Mouse (Mus musculus): ENCODE data around the gene Mettl21e. TPM values are rescaled to one million over a fixed set of nuclear protein-coding genes. Genes with fewer than 3 reads are reported as not detected.
"Not testable (repeated sequence)": the region's sequence is repeated elsewhere in the genome, so short reads cannot be mapped to it uniquely, and the experiment has no call there.

Mettl21e gene
- 0.21 and 0.41 TPM in 2 replicates for polyA plus RNA-seq (2015; fragmentation: Nextera tagmentation; extraction: Ambion mirVana)

DNA sequence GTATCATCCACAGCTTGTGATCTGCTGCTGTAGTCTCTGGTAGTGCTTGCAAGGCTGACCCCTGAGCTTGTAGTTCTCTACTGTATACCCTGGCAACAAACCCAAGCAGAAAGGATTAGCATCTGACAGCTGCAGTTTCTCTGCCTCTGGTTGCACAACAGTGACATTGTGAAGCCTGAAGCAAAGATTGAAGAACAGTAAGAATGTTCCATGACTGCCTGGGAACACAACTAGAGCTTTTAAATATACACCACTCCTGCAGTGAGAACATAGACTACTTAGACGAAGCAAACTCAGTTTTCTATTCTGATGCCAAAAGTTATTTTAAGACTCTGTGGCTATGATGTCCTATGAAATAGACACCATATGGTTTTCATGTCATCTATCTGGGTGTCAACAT is at the start of gene Mettl21e:
TSS of gene Mettl21e (minus strand) at position 86 of the 400 bp plus-strand sequence.
- no peaks in the 10 kb centered on the region for H3K36me3 ChIP-seq (ENCODE audit: control insufficient read depth, insufficient read depth)
- H3K27me3 ChIP-seq (ENCODE audit: control insufficient read depth, insufficient read depth, low read length): no peaks in the 10 kb centered on the region
- no peak within 1 kb of the TSS for H3K4me2 ChIP-seq (ENCODE audit: low read depth, low read length)
- no peak within 1 kb of the TSS for H3K4me3 ChIP-seq (ENCODE audit: low read length)
- WGBS: 26% methylated on average over 1 of the region's 1 CpGs
- peaks cover 7% of the 10 kb centered on the region; the same call in 1 of the 2 replicates for H3K4me1 ChIP-seq (ENCODE audit: control insufficient read depth, insufficient read depth, low read length)
- no peaks in the 10 kb centered on the region for H3K9me3 ChIP-seq (replicated peaks; ENCODE audit: control insufficient read depth, low read length)
- peak within 1 kb of the TSS; percentile 35; the same call in 1 of the 2 replicates for H3K27ac ChIP-seq (ENCODE audit: low read length)
- no peak within 1 kb of the TSS for H3K9ac ChIP-seq (ENCODE audit: low read length)
- ATAC-seq (replicated peaks; ENCODE audit: extremely low read depth, insufficient read depth, low FRiP score): 0 out of 2 replicates have a peak, but pooled peaks have one; percentile 28

DNA sequence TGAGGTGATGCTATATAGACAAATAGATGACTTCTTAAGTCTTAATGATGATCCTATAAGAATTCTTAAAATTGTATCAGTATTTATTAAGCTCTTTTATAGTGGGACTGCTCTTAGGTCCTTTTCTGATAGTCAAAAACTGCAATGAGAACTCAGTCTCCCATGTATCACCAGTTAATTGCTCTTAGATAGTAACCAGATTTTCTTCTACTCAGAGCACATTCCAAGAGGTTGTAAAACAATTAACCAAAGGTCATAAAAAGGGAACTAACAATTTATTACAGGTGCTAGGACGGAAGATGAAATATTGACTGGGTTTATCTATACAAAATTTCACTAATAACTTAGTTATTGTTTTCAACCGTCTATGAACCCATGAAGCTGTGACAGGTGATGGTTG is 21.7 kb upstream of the Mettl21e start:
- not testable (repeated sequence) for H3K27me3 ChIP-seq (ENCODE audit: control insufficient read depth, insufficient read depth, low read length)

DNA sequence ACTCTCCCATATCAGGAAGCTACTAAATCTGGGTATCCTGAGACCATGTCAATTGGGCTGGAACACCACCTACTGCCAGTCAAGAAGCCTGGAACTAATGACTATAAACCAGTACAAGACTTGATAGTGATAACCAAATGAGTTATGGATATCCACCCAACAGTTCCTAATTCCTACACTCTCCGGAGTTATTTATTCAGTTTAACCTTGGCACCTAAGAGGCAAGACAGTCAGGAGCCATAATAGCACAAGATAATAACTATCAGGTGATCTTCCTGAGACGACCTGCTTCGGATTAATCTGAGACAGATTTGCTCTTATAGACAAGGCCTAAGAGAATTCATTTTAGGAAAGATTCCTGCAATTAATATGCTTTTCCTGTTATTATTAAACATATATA is 21.2 kb upstream of the Mettl21e start:
- no peak for ATAC-seq (replicated peaks; ENCODE audit: extremely low read depth, insufficient read depth, low FRiP score)
- no peak overlapping the region for H3K4me2 ChIP-seq (ENCODE audit: low read depth, low read length)
- no peaks in the 10 kb centered on the region for H3K27me3 ChIP-seq (ENCODE audit: control insufficient read depth, insufficient read depth, low read length)
- H3K4me3 ChIP-seq (ENCODE audit: low read length): no peak overlapping the region
- no peak overlapping the region for H3K27ac ChIP-seq (ENCODE audit: low read length)
- no peaks in the 10 kb centered on the region for H3K9me3 ChIP-seq (replicated peaks; ENCODE audit: control insufficient read depth, low read length)
- no peak overlapping the region for H3K9ac ChIP-seq (ENCODE audit: low read length)
- no peaks in the 10 kb centered on the region for H3K4me1 ChIP-seq (ENCODE audit: control insufficient read depth, insufficient read depth, low read length)
- no peaks in the 10 kb centered on the region for H3K36me3 ChIP-seq (ENCODE audit: control insufficient read depth, insufficient read depth)
- 82% methylated on average over 3 of the region's 3 CpGs for WGBS

More for the DNA sequence above, 21.7 kb upstream of the Mettl21e start:
- not testable (repeated sequence) for H3K27ac ChIP-seq (ENCODE audit: low read length); H3K4me2 ChIP-seq (ENCODE audit: low read depth, low read length); H3K4me3 ChIP-seq (ENCODE audit: low read length); H3K36me3 ChIP-seq (ENCODE audit: control insufficient read depth, insufficient read depth); H3K4me1 ChIP-seq (ENCODE audit: control insufficient read depth, insufficient read depth, low read length); ATAC-seq (replicated peaks; ENCODE audit: extremely low read depth, insufficient read depth, low FRiP score); H3K9ac ChIP-seq (ENCODE audit: low read length); H3K9me3 ChIP-seq (replicated peaks; ENCODE audit: control insufficient read depth, low read length)
- 72% methylated on average over 2 of the region's 2 CpGs for WGBS

DNA sequence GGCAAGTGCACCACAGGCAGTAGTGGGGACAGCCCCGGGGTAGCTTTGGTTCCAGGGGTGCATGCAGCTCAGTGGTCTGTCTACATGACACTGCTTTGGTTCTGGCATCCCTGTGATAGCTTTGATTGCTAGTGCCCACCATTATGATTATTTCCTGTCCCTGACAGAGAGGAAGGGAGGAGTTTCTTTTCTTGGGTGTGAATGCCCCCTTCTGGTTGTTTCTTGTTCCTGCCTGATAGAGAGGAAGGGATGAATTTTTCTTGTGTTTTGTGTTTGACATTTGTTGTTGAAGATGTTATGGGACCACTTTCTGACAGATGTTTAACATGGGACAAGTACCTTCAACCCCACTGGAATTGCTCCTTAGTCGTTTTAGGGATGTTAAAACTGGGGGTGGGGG is 18.5 kb upstream of the Mettl21e start:
- WGBS: 77% methylated on average over 2 of the region's 2 CpGs
- Histone ChIP-seq H3K36me3 (ENCODE audit: control insufficient read depth, insufficient read depth) (no peaks in the 10 kb centered on the region), H3K27ac (ENCODE audit: low read length) (no peak overlapping the region), H3K27me3 (ENCODE audit: control insufficient read depth, insufficient read depth, low read length) (no peaks in the 10 kb centered on the region), H3K4me2 (ENCODE audit: low read depth, low read length) (no peak overlapping the region), H3K9me3 (replicated peaks; ENCODE audit: control insufficient read depth, low read length) (no peaks in the 10 kb centered on the region), H3K9ac (ENCODE audit: low read length) (no peak overlapping the region), H3K4me1 (ENCODE audit: control insufficient read depth, insufficient read depth, low read length) (no peaks in the 10 kb centered on the region), H3K4me3 (ENCODE audit: low read length) (no peak overlapping the region)
- ATAC-seq (replicated peaks; ENCODE audit: extremely low read depth, insufficient read depth, low FRiP score): no peak

DNA sequence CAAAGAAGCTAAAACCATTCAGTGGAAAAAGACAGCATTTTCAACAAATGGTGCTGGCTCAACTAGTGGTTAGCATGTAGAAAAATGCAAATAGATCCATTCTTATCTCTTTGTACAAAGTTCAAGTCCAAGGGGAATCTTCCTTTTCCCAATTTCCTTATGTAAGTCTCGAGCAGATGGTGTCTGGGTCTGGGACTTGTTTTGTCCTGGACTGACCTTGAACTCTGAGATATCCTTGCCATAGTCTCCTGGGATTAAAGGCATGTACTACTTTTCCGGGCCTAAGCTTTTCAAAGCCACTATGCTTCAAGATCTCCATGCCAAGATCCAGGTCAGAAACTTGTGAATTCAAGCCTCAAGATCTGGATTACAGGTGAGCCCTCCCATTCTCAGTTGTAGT is 16.6 kb upstream of the Mettl21e start:
- no peak for ATAC-seq (replicated peaks; ENCODE audit: extremely low read depth, insufficient read depth, low FRiP score)
- no peak overlapping the region for H3K4me3 ChIP-seq (ENCODE audit: low read length)
- no peak overlapping the region for H3K9ac ChIP-seq (ENCODE audit: low read length)
- H3K4me2 ChIP-seq (ENCODE audit: low read depth, low read length): no peak overlapping the region
- H3K9me3 ChIP-seq (replicated peaks; ENCODE audit: control insufficient read depth, low read length): no peaks in the 10 kb centered on the region
- WGBS: 54% methylated on average over 2 of the region's 2 CpGs
- no peaks in the 10 kb centered on the region for H3K36me3 ChIP-seq (ENCODE audit: control insufficient read depth, insufficient read depth)
- no peaks in the 10 kb centered on the region for H3K4me1 ChIP-seq (ENCODE audit: control insufficient read depth, insufficient read depth, low read length)
- no peaks in the 10 kb centered on the region for H3K27me3 ChIP-seq (ENCODE audit: control insufficient read depth, insufficient read depth, low read length)
- no peak overlapping the region for H3K27ac ChIP-seq (ENCODE audit: low read length)

DNA sequence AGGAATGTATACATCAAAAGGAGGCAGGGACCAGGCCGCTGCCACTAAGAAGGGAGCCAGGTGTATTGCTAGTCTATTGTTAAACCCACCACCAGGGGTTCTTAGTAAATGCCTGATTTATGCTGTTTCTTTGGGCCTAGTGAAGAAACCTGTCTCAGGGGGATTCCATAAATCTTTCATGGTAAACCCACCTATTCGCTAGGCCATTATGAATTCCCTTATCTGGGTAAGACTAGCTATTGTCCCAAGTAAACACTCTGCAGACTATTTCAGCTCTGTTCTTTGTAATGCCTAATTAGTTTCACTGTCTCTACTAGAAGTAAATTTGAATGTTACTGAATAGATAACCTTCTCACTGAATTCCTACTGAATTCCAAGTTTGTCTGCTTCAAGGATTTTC is 15.8 kb upstream of the Mettl21e start:
- not testable (repeated sequence) for H3K36me3 ChIP-seq (ENCODE audit: control insufficient read depth, insufficient read depth); H3K4me1 ChIP-seq (ENCODE audit: control insufficient read depth, insufficient read depth, low read length); H3K9ac ChIP-seq (ENCODE audit: low read length); ATAC-seq (replicated peaks; ENCODE audit: extremely low read depth, insufficient read depth, low FRiP score); H3K4me3 ChIP-seq (ENCODE audit: low read length); H3K27me3 ChIP-seq (ENCODE audit: control insufficient read depth, insufficient read depth, low read length); H3K27ac ChIP-seq (ENCODE audit: low read length); H3K4me2 ChIP-seq (ENCODE audit: low read depth, low read length); H3K9me3 ChIP-seq (replicated peaks; ENCODE audit: control insufficient read depth, low read length)
- WGBS: 89% methylated on average over 2 of the region's 2 CpGs

DNA sequence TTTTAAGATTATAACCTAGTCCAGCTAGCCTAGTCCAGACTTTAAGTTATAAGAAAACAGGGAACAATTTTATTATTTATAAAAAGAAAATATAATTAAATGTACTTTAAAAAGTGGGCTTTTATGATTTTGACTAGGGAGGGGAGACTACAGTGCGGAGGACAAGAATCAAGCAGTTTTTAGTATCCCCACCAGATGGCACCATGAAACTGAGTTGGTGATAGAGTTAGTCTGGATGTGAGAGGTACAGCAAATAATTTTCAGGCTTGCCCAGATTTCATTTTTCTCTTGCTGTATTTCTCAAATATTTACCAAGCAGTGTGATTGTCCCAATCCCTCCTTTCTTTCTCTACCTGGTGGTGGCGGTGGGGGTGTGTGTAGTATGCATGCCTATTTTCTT is 10.3 kb upstream of the Mettl21e start:
- no peaks in the 10 kb centered on the region for H3K4me1 ChIP-seq (ENCODE audit: control insufficient read depth, insufficient read depth, low read length)
- ATAC-seq (replicated peaks; ENCODE audit: extremely low read depth, insufficient read depth, low FRiP score): no peak
- 53% methylated on average over 2 of the region's 2 CpGs for WGBS
- no peaks in the 10 kb centered on the region for H3K36me3 ChIP-seq (ENCODE audit: control insufficient read depth, insufficient read depth)
- no peak overlapping the region for H3K27ac ChIP-seq (ENCODE audit: low read length)
- H3K9me3 ChIP-seq (replicated peaks; ENCODE audit: control insufficient read depth, low read length): no peaks in the 10 kb centered on the region
- no peaks in the 10 kb centered on the region for H3K27me3 ChIP-seq (ENCODE audit: control insufficient read depth, insufficient read depth, low read length)
- H3K4me2 ChIP-seq (ENCODE audit: low read depth, low read length): no peak overlapping the region
- H3K4me3 ChIP-seq (ENCODE audit: low read length): no peak overlapping the region
- no peak overlapping the region for H3K9ac ChIP-seq (ENCODE audit: low read length)

DNA sequence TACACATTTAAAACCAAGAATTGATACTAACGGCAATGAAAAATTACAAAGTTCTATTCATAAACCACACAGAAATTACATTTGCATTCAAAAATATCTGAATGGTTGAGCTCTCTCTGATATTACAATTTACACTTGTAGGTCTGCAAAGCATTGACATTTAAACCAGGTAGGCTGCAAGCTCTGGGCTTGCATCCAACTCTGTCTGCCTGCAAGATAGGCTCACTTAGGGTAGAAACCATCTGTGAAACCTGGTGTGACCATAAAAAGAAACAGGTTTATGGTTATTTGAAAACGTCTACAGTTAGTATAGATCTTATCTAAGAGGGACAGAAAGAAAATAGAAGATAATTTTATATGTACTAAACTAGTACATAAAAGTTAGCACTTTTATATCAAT is 1.6 kb downstream of the Mettl21e start:
- no peaks in the 10 kb centered on the region for H3K36me3 ChIP-seq (ENCODE audit: control insufficient read depth, insufficient read depth)
- H3K27ac ChIP-seq (ENCODE audit: low read length): no peak overlapping the region
- peaks cover 7% of the 10 kb centered on the region; the same call in 1 of the 2 replicates for H3K4me1 ChIP-seq (ENCODE audit: control insufficient read depth, insufficient read depth, low read length)
- 0 out of 2 replicates have a peak, but pooled peaks have one; percentile 37 for ATAC-seq (replicated peaks; ENCODE audit: extremely low read depth, insufficient read depth, low FRiP score)
- H3K9ac ChIP-seq (ENCODE audit: low read length): no peak overlapping the region
- WGBS: 44% methylated on average over 2 of the region's 2 CpGs
- H3K4me2 ChIP-seq (ENCODE audit: low read depth, low read length): no peak overlapping the region
- H3K4me3 ChIP-seq (ENCODE audit: low read length): no peak overlapping the region
- H3K9me3 ChIP-seq (replicated peaks; ENCODE audit: control insufficient read depth, low read length): no peaks in the 10 kb centered on the region
- no peaks in the 10 kb centered on the region for H3K27me3 ChIP-seq (ENCODE audit: control insufficient read depth, insufficient read depth, low read length)

DNA sequence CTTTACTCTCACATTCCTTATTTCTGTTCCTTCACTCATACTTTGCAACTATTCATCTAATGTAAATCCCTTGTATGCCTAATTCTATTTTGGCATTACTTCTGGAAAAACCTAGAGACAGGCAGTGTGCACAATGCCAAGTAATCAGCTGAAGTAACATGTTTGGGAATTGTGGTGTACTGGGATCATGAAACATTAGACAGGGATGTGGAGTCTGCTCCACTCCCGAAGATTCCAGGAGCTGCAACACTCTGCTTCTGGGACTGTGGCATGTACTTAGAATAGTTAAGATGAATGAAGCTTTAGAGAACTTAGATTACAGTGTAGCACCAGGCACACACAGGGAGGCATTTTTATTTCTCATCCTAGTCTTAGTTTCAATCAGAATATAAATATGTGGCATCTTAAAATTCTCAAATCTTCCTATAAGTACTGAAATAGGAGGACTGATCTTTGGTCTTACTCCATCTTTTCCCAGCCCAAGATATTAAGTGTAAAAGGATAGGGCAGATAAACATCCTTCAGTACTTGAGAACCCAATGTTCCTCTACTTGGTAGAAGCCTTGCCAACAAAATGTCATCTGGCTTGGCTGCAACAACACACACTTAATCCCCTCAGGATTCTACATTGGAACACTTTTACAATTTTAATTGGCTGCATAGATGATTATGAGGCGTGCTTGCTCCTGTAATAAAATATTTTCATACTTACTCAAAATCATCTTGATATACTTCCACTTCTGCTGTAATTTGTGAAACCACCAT is 2.2 kb downstream of the Mettl21e start:
- 23% methylated on average over 2 of the region's 2 CpGs for WGBS
- Histone ChIP-seq H3K27me3 (ENCODE audit: control insufficient read depth, insufficient read depth, low read length) (no peaks in the 10 kb centered on the region), H3K4me1 (ENCODE audit: control insufficient read depth, insufficient read depth, low read length) (peaks cover 7% of the 10 kb centered on the region; the same call in 1 of the 2 replicates), H3K36me3 (ENCODE audit: control insufficient read depth, insufficient read depth) (no peaks in the 10 kb centered on the region), H3K9me3 (replicated peaks; ENCODE audit: control insufficient read depth, low read length) (no peaks in the 10 kb centered on the region), H3K9ac (ENCODE audit: low read length) (no peak overlapping the region), H3K27ac (ENCODE audit: low read length) (peak overlapping the region; percentile 43; the same call in 1 of the 2 replicates), H3K4me3 (ENCODE audit: low read length) (no peak overlapping the region), H3K4me2 (ENCODE audit: low read depth, low read length) (no peak overlapping the region)
- ATAC-seq (replicated peaks; ENCODE audit: extremely low read depth, insufficient read depth, low FRiP score): peak; percentile 37; the same call in 1 of the 2 replicates

Data from heart, embryonic 16.5 days (tissue).